Comparison of ENCODE assay signal across 27 mouse cellular contexts in genomic region chr9:103636847-103637246, GRCm38 (mm10).
DNase-seq lines count a peak whose midpoint lies in the region; ATAC-seq lines count a peak whose summit lies in the region.
"Had no signal": no experiment of that assay in that cellular context is flagged by ENCODE, and none has a peak within 500 bp of the region (broad histone marks: within the 10 kb centered on the region; RNA-seq: fewer than 3 reads in every experiment).

No protein-coding gene starts in this region.

- WGBS in heart, embryonic 10.5 days, result 42% methylated on average over 3 of the region's 3 CpGs
- WGBS in hindbrain, embryonic 16.5 days, result 54% methylated on average over 3 of the region's 3 CpGs
- WGBS in hindbrain, embryonic 13.5 days, result 53% methylated on average over 3 of the region's 3 CpGs

- no peaks in the 10 kb centered on the region for H3K36me3 ChIP-seq in heart, embryonic 10.5 days
- H3K36me3 ChIP-seq in hindbrain, embryonic 16.5 days (ENCODE audit: control insufficient read depth, insufficient read depth, low read length), result no peaks in the 10 kb centered on the region
- H3K36me3 ChIP-seq in hindbrain, embryonic 13.5 days, result no peaks in the 10 kb centered on the region
- H3K36me3 ChIP-seq: forebrain, embryonic 12.5 days; hindbrain, embryonic 15.5 days; intestine, embryonic 15.5 days; liver, embryonic 12.5 days; midbrain, embryonic 12.5 days; neural tube, embryonic 13.5 days had no signal

- no peaks in the 10 kb centered on the region for H3K27me3 ChIP-seq in heart, embryonic 10.5 days (ENCODE audit: insufficient read depth, poor library complexity, severe bottlenecking)
- no peaks in the 10 kb centered on the region for H3K27me3 ChIP-seq in hindbrain, embryonic 16.5 days (replicated peaks; ENCODE audit: control insufficient read depth, insufficient read depth, low read length)
- no peaks in the 10 kb centered on the region for H3K27me3 ChIP-seq in hindbrain, embryonic 13.5 days
- H3K27me3 ChIP-seq: forebrain, embryonic 12.5 days; hindbrain, embryonic 15.5 days; intestine, embryonic 15.5 days; liver, embryonic 12.5 days; neural tube, embryonic 13.5 days had no signal

- H3K9me3 ChIP-seq in heart, embryonic 10.5 days, result no peaks in the 10 kb centered on the region
- no peaks in the 10 kb centered on the region for H3K9me3 ChIP-seq in hindbrain, embryonic 16.5 days (ENCODE audit: control insufficient read depth, low read length)
- H3K9me3 ChIP-seq in hindbrain, embryonic 13.5 days, result no peaks in the 10 kb centered on the region
- H3K9me3 ChIP-seq: forebrain, embryonic 12.5 days; hindbrain, embryonic 15.5 days; intestine, embryonic 15.5 days; liver, embryonic 12.5 days; midbrain, embryonic 12.5 days; neural tube, embryonic 13.5 days had no signal

- no peak overlapping the region for H3K4me2 ChIP-seq in hindbrain, embryonic 16.5 days (ENCODE audit: low read length)
- H3K4me2 ChIP-seq in hindbrain, embryonic 13.5 days, result no peak overlapping the region
- H3K4me2 ChIP-seq: forebrain, embryonic 12.5 days; hindbrain, embryonic 15.5 days; intestine, embryonic 15.5 days; liver, embryonic 12.5 days; midbrain, embryonic 12.5 days; neural tube, embryonic 13.5 days had no signal

- peaks cover 63% of the 10 kb centered on the region for H3K4me1 ChIP-seq in heart, embryonic 10.5 days
- peaks cover 9% of the 10 kb centered on the region for H3K4me1 ChIP-seq in hindbrain, embryonic 16.5 days (ENCODE audit: control insufficient read depth, insufficient read depth, low read depth, low read length)
- peaks cover 20% of the 10 kb centered on the region for H3K4me1 ChIP-seq in hindbrain, embryonic 13.5 days (replicated peaks)
- H3K4me1 ChIP-seq: intestine, embryonic 15.5 days; liver, embryonic 12.5 days had no signal

- peak overlapping the region; percentile 63; the same call in 1 of the 2 replicates for H3K27ac ChIP-seq in heart, embryonic 10.5 days
- no peak overlapping the region for H3K27ac ChIP-seq in hindbrain, embryonic 16.5 days (ENCODE audit: low read depth, low read length)
- no peak overlapping the region for H3K27ac ChIP-seq in hindbrain, embryonic 13.5 days
- H3K27ac ChIP-seq: forebrain, embryonic 12.5 days; heart, adult 2 months; hindbrain, embryonic 15.5 days; intestine, embryonic 15.5 days; liver, embryonic 12.5 days; midbrain, embryonic 12.5 days; neural tube, embryonic 13.5 days had no signal

- intact Hi-C loops in heart, postnatal 14 days (cut with DNase I), result no loop called here

- DNase-seq in cerebellum, adult 9-11 months, result peak; percentile 38
- DNase-seq in cerebellum, postnatal 4 days (ENCODE audit: low spot score in 2 of 2), result no peak
- DNase-seq in heart, embryonic 10.5 days (ENCODE audit: low spot score), result peak; percentile 53
- DNase-seq in heart, postnatal 14 days, result no peak
- peak; percentile 8 for DNase-seq in Muller cell, postnatal 12 days (ENCODE audit: inconsistent ontology term)
- DNase-seq: adrenal gland, postnatal 25 days; cerebellum, adult 8-10 months; gastrocnemius, postnatal 25 days; heart, adult 2 months; heart, postnatal 36 days; kidney, adult 2 months; kidney, postnatal 36 days; layer of hippocampus, postnatal 36 days; left cerebral cortex, postnatal 4 days; liver, postnatal 0 days; lung, postnatal 36 days; thymus, adult 2 months; thymus, postnatal 36 days had no signal

- ATAC-seq in hindbrain, embryonic 16.5 days, result 0 out of 2 replicates have a peak, but pooled peaks have one; percentile 9
- ATAC-seq in hindbrain, embryonic 13.5 days (ENCODE audit: low FRiP score), result no peak
- ATAC-seq: intestine, embryonic 15.5 days; liver, embryonic 12.5 days; liver, postnatal 0 days had no signal

- H3K4me3 ChIP-seq in heart, embryonic 10.5 days, result no peak overlapping the region
- no peak overlapping the region for H3K4me3 ChIP-seq in hindbrain, embryonic 16.5 days (ENCODE audit: low read length)
- H3K4me3 ChIP-seq in hindbrain, embryonic 13.5 days, result no peak overlapping the region
- H3K4me3 ChIP-seq: erythroblast, embryonic 14.5 days; forebrain, embryonic 12.5 days; heart, adult 2 months; hindbrain, embryonic 15.5 days; intestine, embryonic 15.5 days; liver, embryonic 12.5 days; midbrain, embryonic 12.5 days; neural tube, embryonic 13.5 days had no signal

- H3K9ac ChIP-seq in hindbrain, embryonic 16.5 days (ENCODE audit: low read depth, low read length), result no peak overlapping the region
- H3K9ac ChIP-seq in hindbrain, embryonic 13.5 days, result no peak overlapping the region
- H3K9ac ChIP-seq: forebrain, embryonic 12.5 days; hindbrain, embryonic 15.5 days; intestine, embryonic 15.5 days; liver, embryonic 12.5 days; liver, postnatal 0 days; midbrain, embryonic 12.5 days; neural tube, embryonic 13.5 days had no signal

Comparison
In these comparisons a context has a peak if more than half of its experiments do, and no peak if none do; other contexts are left out.
1. DNase-seq: peak in cerebellum, adult 9-11 months (single experiment), heart, embryonic 10.5 days (single experiment) and Muller cell, postnatal 12 days (single experiment); none in cerebellum, postnatal 4 days (0 of 2) and heart, postnatal 14 days (0 of 2).